Mouse (Mus musculus) urinary bladder, postnatal 14 days (tissue): ENCODE results near the gene Klhl3.

Experiments used
- DNase-seq: peaks from one replicate; pipeline ENCODE4 v3.0.0; 2021; ENCODE audit warnings: low spot score

Klhl3 gene

GRCm38 (mm10) chr13:58066496-58067389, 46.6 kb downstream of the Klhl3 start:
- peak; percentile 33 for DNase-seq

- no peak for DNase-seq
Observed at GRCm38 (mm10) chr13:58066081-58066495, 47.3 kb downstream of the Klhl3 start.

- no peak for DNase-seq
Observed at GRCm38 (mm10) chr13:58065316-58065715, 48.1 kb downstream of the Klhl3 start.

GRCm38 (mm10) chr13:58057953-58058870, 55.2 kb downstream of the Klhl3 start:
- DNase-seq, result no peak

GRCm38 (mm10) chr13:58056618-58057017, 56.8 kb downstream of the Klhl3 start:
- no peak for DNase-seq

- DNase-seq, result no peak
Observed at GRCm38 (mm10) chr13:58053628-58054027, 59.8 kb downstream of the Klhl3 start.

- DNase-seq, result no peak
Observed at GRCm38 (mm10) chr13:58051654-58052053, 61.7 kb downstream of the Klhl3 start.

GRCm38 (mm10) chr13:58051251-58051650, 62.1 kb downstream of the Klhl3 start:
- DNase-seq, result no peak

- DNase-seq, result no peak
Observed at GRCm38 (mm10) chr13:58049121-58049520, 64.3 kb downstream of the Klhl3 start.

GRCm38 (mm10) chr13:58048076-58048475, 65.3 kb downstream of the Klhl3 start:
- no peak for DNase-seq

- DNase-seq, result no peak
Observed at GRCm38 (mm10) chr13:58046178-58046577, 67.2 kb downstream of the Klhl3 start.

- DNase-seq, result no peak
Observed at GRCm38 (mm10) chr13:58045278-58045677, 68.1 kb downstream of the Klhl3 start.

- DNase-seq, result no peak
Observed at GRCm38 (mm10) chr13:58043278-58043677, 70.1 kb downstream of the Klhl3 start.

- DNase-seq, result no peak
Observed at GRCm38 (mm10) chr13:58040112-58040511, 73.3 kb downstream of the Klhl3 start.

GRCm38 (mm10) chr13:58037506-58037905, 75.9 kb downstream of the Klhl3 start:
- no peak for DNase-seq

- peak; percentile 53 for DNase-seq
Observed at GRCm38 (mm10) chr13:58035470-58036156, 77.8 kb downstream of the Klhl3 start.

GRCm38 (mm10) chr13:58034985-58035384, 78.4 kb downstream of the Klhl3 start:
- no peak for DNase-seq

- DNase-seq, result no peak
Observed at GRCm38 (mm10) chr13:58034507-58034906, 78.9 kb downstream of the Klhl3 start.

- peak; percentile 62 for DNase-seq
Observed at GRCm38 (mm10) chr13:58031755-58032154, 81.6 kb downstream of the Klhl3 start.

- DNase-seq, result no peak
Observed at GRCm38 (mm10) chr13:58027115-58027514, 86.3 kb downstream of the Klhl3 start.

- DNase-seq, result no peak
Observed at GRCm38 (mm10) chr13:58025701-58026414, 87.5 kb downstream of the Klhl3 start.
